Mouse (Mus musculus) kidney, postnatal 0 days (tissue): ENCODE data around the gene Itih4. TPM values are rescaled to one million over a fixed set of nuclear protein-coding genes. Genes with fewer than 3 reads are reported as not detected.
A peak's percentile ranks its signal among the peaks of the same experiment; 100 is the strongest.

Source experiments
- ATAC-seq: fragments of 200-750 bp; cut with Nextera tagmentation; replicated peaks from 2 replicates; pipeline ENCODE4 v1.8.0; 2017; ENCODE audit warnings: low read depth, moderate number of reproducible peaks, moderate TSS enrichment, moderate library complexity; ENCODE audit not compliant: low FRiP score
- DNase-seq: peaks from one replicate; pipeline ENCODE4 v3.0.0-alpha.2; 2016; ENCODE audit warnings: low spot score
- H3K27ac ChIP-seq: fragments of 300-500 bp; sonication (generic); 2 replicates; pipeline ENCODE4 v1.5.1; 2014; ENCODE audit warnings: mild to moderate bottlenecking
- H3K27me3 ChIP-seq: fragments of 300-500 bp; sonication (generic); 2 replicates; pipeline ENCODE4 v1.6.1; 2014; ENCODE audit warnings: low read length, mixed read lengths; ENCODE audit not compliant: insufficient read depth
- H3K36me3 ChIP-seq: fragments of 300-500 bp; sonication (generic); 2 replicates; pipeline ENCODE4 v1.6.1; 2014; ENCODE audit warnings: low read length, mixed read lengths; ENCODE audit not compliant: insufficient read depth
- H3K4me1 ChIP-seq: fragments of 300-500 bp; sonication (generic); replicated peaks from 2 replicates; pipeline ENCODE4 v1.6.1; 2014; ENCODE audit warnings: antibody characterized with exemption, low read length, mixed read lengths; ENCODE audit not compliant: insufficient read depth
- H3K4me2 ChIP-seq: fragments of 300-500 bp; sonication (generic); 2 replicates; pipeline ENCODE4 v1.6.1; 2014; ENCODE audit warnings: mild to moderate bottlenecking, low read length, moderate library complexity, mixed read lengths
- H3K4me3 ChIP-seq: fragments of 300-500 bp; sonication (generic); replicated peaks from 2 replicates; pipeline ENCODE4 v1.5.1; 2014; ENCODE audit warnings: low read depth, low read length
- H3K9ac ChIP-seq: fragments of 300-500 bp; sonication (generic); 2 replicates; pipeline ENCODE4 v1.6.1; 2014; ENCODE audit warnings: low read depth, low read length
- H3K9me3 ChIP-seq: fragments of 300-500 bp; sonication (generic); replicated peaks from 2 replicates; pipeline ENCODE4 v1.6.1; 2016; ENCODE audit warnings: low read length, inconsistent platforms, mixed read lengths
- CTCF ChIP-seq: IDR thresholded peaks from 2 replicates; pipeline ENCODE4 v1.5.1; 2016; ENCODE audit warnings: antibody characterized with exemption, low read depth, mild to moderate bottlenecking, moderate library complexity
- WGBS: fragments of 180-500 bp; shearing (Covaris S2); extraction: QIAGEN DNeasy Blood & Tissue Kit; methylation state at CpG from one replicate; pipeline ENCODE4 v1.1.7; 2014; 5-methylcytosine and 5-hydroxymethylcytosine counted together
- polyA plus RNA-seq: library from polyadenylated mRNA; unstranded; fragments of >200 nt; fragmentation: Nextera tagmentation; extraction: Ambion mirVana; gene quantifications from 2 replicates; pipeline ENCODE4 v1.2.1, GENCODE M21; 2015

Itih4 gene
- polyA plus RNA-seq, 1 experiment from 2014 or later: 0.17 TPM

DNA sequence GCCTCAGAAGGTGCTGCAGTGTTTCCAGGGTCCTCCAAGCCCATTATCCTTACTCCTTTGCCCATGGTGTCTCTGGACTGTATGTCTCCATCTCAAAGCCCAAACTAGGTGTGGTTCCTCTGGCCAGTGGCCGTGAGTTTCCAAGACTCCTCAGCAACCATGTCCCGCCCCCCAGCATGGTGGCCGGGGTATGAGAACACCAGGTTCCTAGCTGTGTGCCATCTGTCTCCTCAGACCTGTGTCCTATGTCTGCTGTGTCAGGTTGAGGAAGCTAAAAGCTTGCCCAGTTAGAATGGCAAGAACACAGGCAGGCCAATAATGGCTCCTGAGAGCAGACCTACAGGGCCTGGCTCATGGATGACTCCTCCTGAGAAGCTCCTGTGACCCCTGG lies 4.6 kb upstream of the Itih4 start:
- WGBS: 86% methylated on average over 3 of the region's 3 CpGs
- Histone ChIP-seq H3K27me3 (no peaks in the 10 kb centered on the region), H3K9ac (no peak overlapping the region), H3K4me2 (no peak overlapping the region), H3K4me1 (no peaks in the 10 kb centered on the region; the same call in 1 of the 2 replicates), H3K27ac (no peak overlapping the region), H3K9me3 (no peaks in the 10 kb centered on the region), H3K4me3 (no peak overlapping the region), H3K36me3 (no peaks in the 10 kb centered on the region)
- ATAC-seq (no peak), DNase-seq (no peak)
- TF ChIP-seq CTCF: no peak

- Histone ChIP-seq H3K27me3 (no peaks in the 10 kb centered on the region), H3K27ac (no peak overlapping the region), H3K4me1 (peaks cover 6% of the 10 kb centered on the region; the same call in 1 of the 2 replicates), H3K4me3 (no peak overlapping the region), H3K4me2 (no peak overlapping the region), H3K9me3 (no peaks in the 10 kb centered on the region), H3K9ac (no peak overlapping the region), H3K36me3 (no peaks in the 10 kb centered on the region)
- ATAC-seq (no peak), DNase-seq (peak; percentile 15)
- no peak for TF ChIP-seq CTCF
- 9% methylated on average over 3 of the region's 3 CpGs for WGBS
Measured at GRCm38 (mm10) chr14:30885298-30885697, 978 bp upstream of the Itih4 start.

- no peaks in the 10 kb centered on the region for H3K36me3 ChIP-seq
- DNase-seq (peak; percentile 70), ATAC-seq (peak; percentile 48)
- peak; percentile 60 for TF ChIP-seq CTCF
- H3K4me3 ChIP-seq: no peak overlapping the region
- H3K4me2 ChIP-seq: no peak overlapping the region
- H3K27me3 ChIP-seq: no peaks in the 10 kb centered on the region
- H3K4me1 ChIP-seq: peaks cover 6% of the 10 kb centered on the region; the same call in 1 of the 2 replicates
- H3K9me3 ChIP-seq: no peaks in the 10 kb centered on the region
- 6% methylated on average over 9 of the region's 9 CpGs for WGBS
- H3K27ac ChIP-seq: no peak overlapping the region
- no peak overlapping the region for H3K9ac ChIP-seq
Measured at GRCm38 (mm10) chr14:30888271-30888732, 2.0 kb downstream of the Itih4 start.

- Histone ChIP-seq H3K9ac (no peak overlapping the region), H3K4me2 (no peak overlapping the region), H3K27me3 (no peaks in the 10 kb centered on the region), H3K9me3 (no peaks in the 10 kb centered on the region), H3K4me3 (no peak overlapping the region), H3K4me1 (no peaks in the 10 kb centered on the region), H3K36me3 (no peaks in the 10 kb centered on the region), H3K27ac (no peak overlapping the region)
- no peak for TF ChIP-seq CTCF
- DNase-seq (no peak), ATAC-seq (no peak)
- WGBS: 74% methylated on average over 3 of the region's 3 CpGs
Measured at GRCm38 (mm10) chr14:30899972-30900371, 13.7 kb downstream of the Itih4 start.

GRCm38 (mm10) chr14:30902628-30903027 lies 16.4 kb downstream of the Itih4 start:
- TF ChIP-seq CTCF: no peak
- Histone ChIP-seq H3K9ac (no peak overlapping the region), H3K9me3 (no peaks in the 10 kb centered on the region), H3K4me3 (no peak overlapping the region), H3K36me3 (no peaks in the 10 kb centered on the region), H3K27me3 (no peaks in the 10 kb centered on the region), H3K27ac (no peak overlapping the region), H3K4me2 (no peak overlapping the region), H3K4me1 (no peaks in the 10 kb centered on the region)
- no peak for DNase-seq
- 90% methylated on average over 5 of the region's 5 CpGs for WGBS
- ATAC-seq: no peak

DNA sequence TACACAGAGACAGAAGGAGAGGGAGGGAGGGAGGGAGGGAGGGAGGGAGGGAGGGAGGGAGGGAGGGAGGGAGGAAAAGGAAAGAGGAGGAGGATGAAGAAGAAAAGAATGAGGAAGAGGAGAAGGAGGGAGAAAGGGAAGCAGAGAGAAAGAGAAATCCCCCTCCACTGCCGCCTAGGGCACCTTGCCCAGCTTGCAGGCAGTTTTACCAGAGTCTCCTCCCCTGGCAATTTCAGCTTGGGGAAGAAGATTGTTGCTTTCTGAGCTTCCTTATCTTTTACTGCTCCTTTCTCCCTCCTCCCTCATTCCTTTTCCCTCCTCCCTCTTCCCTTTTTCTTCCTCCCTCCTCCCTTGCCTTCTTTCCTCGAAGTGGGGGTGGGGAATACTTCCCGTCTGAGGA lies 16.8 kb downstream of the Itih4 start:
- WGBS: 69% methylated on average over 3 of the region's 3 CpGs
- H3K4me2 ChIP-seq: no peak overlapping the region

GRCm38 (mm10) chr14:30904307-30904706 lies 18.0 kb downstream of the Itih4 start:
- Histone ChIP-seq H3K4me1 (no peaks in the 10 kb centered on the region), H3K9me3 (no peaks in the 10 kb centered on the region), H3K27me3 (no peaks in the 10 kb centered on the region), H3K27ac (no peak overlapping the region), H3K4me3 (no peak overlapping the region), H3K4me2 (no peak overlapping the region), H3K9ac (no peak overlapping the region), H3K36me3 (no peaks in the 10 kb centered on the region)
- DNase-seq: no peak
- no peak for TF ChIP-seq CTCF
- 81% methylated on average over 8 of the region's 8 CpGs for WGBS
- no peak for ATAC-seq

More for the DNA sequence above, 16.8 kb downstream of the Itih4 start:
- H3K9ac ChIP-seq: no peak overlapping the region
- H3K4me1 ChIP-seq: no peaks in the 10 kb centered on the region
- no peak overlapping the region for H3K4me3 ChIP-seq
- TF ChIP-seq CTCF: no peak
- no peaks in the 10 kb centered on the region for H3K36me3 ChIP-seq
- no peaks in the 10 kb centered on the region for H3K9me3 ChIP-seq
- DNase-seq (no peak), ATAC-seq (no peak)
- no peak overlapping the region for H3K27ac ChIP-seq
- H3K27me3 ChIP-seq: no peaks in the 10 kb centered on the region
